Mouse (Mus musculus): ENCODE measurements around the gene Bcorl1.
"Not testable (repeated sequence)": the region's sequence is repeated elsewhere in the genome, so short reads cannot be mapped to it uniquely, and the experiment has no call there.

Gene Bcorl1

DNA sequence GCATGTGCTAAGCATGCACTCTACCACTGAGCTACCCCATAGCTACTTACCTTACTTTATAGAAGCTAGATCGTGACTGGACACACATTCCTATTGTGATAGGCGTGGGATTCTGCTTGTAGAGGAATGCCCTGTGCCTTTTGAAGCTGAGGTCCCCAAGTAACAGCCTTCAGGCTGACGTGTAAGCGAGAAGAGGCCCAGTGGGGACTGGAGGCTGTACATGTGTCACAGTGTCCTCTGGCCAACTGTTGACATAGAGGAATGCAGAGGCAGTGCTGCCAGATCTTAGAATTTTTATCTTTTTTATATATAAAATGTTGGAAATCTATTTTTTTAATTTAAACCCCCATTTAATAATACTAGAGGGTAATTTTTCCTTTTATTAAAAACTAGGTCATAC is 58.8 kb downstream of the Bcorl1 start:
- DNase-seq (ENCODE audit: low spot score) = no peak

GRCm38 (mm10) chrX:48405141-48405540 is 64.0 kb downstream of the Bcorl1 start:
- DNase-seq (ENCODE audit: low spot score) = no peak

DNA sequence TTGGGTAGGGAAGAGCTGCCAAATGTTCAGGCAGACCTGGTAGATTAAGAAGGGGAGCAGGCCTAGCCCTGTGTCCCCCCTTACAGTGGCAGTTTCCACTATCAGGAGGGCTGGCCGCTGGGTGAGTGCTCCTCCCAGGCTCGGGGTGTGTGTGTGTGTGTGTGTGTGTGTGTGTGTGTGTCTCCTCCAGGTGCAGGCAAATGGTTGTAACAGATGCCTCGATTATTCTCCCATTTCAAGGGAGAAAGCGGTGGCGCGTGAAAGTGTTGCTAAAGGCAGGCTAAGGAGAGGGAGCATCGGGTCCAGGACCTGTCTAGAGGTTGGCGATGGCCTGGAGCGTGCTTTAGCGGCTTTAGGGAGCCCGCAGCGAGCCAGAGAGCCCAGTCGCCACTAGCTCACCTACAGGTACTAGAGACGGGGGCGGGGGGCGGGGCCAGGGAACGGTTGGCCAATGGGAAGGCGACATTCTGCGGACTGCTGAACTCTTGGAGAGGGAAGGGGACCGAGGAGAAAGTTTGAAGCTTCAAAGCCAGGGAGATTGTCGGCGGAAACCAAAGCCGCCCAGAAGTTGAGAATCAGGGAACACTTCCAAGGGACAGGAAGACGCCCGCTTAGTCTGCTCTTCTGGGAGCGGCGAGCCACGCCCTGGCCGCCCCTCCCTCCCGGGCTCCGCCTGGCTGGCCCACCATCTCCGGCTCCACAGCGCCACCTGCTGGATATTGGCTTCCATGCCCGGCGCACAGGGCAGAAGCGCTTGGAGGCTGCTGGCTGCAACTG is 68.6 kb downstream of the Bcorl1 start:
- DNase-seq (ENCODE audit: low spot score) = peak; percentile 86

- DNase-seq (ENCODE audit: low spot score) = no peak
Observed at GRCm38 (mm10) chrX:48410388-48410776, 69.2 kb downstream of the Bcorl1 start.

GRCm38 (mm10) chrX:48412629-48413028 is 71.5 kb downstream of the Bcorl1 start:
- no peak for DNase-seq (ENCODE audit: low spot score)

GRCm38 (mm10) chrX:48414291-48414690 is 73.1 kb downstream of the Bcorl1 start:
- DNase-seq (ENCODE audit: low spot score) = no peak

- DNase-seq (ENCODE audit: low spot score) = no peak
Observed at GRCm38 (mm10) chrX:48418417-48418816, 77.3 kb downstream of the Bcorl1 start.

GRCm38 (mm10) chrX:48422986-48423385 is 81.8 kb downstream of the Bcorl1 start:
- DNase-seq (ENCODE audit: low spot score) = peak; percentile 84

GRCm38 (mm10) chrX:48423671-48424070 is 82.5 kb downstream of the Bcorl1 start:
- no peak for DNase-seq (ENCODE audit: low spot score)

GRCm38 (mm10) chrX:48424583-48424982 is 83.4 kb downstream of the Bcorl1 start:
- no peak for DNase-seq (ENCODE audit: low spot score)

GRCm38 (mm10) chrX:48425280-48425679 is 84.1 kb downstream of the Bcorl1 start:
- DNase-seq (ENCODE audit: low spot score) = no peak

GRCm38 (mm10) chrX:48428241-48428640 is 87.1 kb downstream of the Bcorl1 start:
- DNase-seq (ENCODE audit: low spot score) = no peak

DNA sequence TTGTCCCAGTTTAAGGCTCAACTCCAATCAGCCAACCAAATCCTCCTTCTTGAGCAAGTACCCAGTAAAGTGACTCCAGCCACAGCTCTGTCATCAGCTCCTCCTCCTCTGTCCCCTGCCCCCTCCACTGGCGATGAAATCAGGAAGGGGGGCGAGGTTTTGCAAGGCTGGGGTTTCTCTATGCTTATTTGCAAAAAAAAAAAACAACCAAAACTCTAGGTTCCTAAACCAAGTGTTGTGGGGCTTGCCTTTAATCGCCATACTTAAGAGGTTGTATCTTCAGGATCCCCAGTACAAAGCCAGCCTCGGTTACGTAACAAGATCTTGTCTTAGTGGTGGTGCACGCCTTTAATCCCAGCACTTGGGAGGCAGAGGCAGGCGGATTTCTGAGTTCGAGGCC is 87.5 kb downstream of the Bcorl1 start:
- DNase-seq (ENCODE audit: low spot score) = no peak

GRCm38 (mm10) chrX:48429100-48429499 is 87.9 kb downstream of the Bcorl1 start:
- DNase-seq (ENCODE audit: low spot score) = no peak

DNA sequence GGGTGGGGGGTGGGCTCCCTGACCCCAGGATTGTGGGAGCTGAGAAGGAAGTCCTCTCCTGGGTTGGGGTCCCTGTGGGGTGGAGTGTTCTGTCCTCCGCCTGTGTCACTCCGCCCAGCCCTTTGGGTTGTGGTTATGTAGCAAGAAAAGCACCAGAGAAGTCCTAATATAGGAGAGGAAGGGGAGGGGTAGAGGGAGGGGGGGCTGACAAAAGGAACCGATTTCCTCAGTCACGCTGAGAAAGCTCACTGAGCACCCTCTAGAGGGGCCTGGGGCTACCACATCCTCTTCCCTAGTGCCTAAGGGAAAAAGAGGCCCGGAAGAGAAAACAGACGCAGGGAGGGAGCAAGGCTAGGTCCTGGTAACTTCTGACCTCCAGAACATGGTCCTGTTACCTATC is 88.4 kb downstream of the Bcorl1 start:
- DNase-seq (ENCODE audit: low spot score) = no peak

DNA sequence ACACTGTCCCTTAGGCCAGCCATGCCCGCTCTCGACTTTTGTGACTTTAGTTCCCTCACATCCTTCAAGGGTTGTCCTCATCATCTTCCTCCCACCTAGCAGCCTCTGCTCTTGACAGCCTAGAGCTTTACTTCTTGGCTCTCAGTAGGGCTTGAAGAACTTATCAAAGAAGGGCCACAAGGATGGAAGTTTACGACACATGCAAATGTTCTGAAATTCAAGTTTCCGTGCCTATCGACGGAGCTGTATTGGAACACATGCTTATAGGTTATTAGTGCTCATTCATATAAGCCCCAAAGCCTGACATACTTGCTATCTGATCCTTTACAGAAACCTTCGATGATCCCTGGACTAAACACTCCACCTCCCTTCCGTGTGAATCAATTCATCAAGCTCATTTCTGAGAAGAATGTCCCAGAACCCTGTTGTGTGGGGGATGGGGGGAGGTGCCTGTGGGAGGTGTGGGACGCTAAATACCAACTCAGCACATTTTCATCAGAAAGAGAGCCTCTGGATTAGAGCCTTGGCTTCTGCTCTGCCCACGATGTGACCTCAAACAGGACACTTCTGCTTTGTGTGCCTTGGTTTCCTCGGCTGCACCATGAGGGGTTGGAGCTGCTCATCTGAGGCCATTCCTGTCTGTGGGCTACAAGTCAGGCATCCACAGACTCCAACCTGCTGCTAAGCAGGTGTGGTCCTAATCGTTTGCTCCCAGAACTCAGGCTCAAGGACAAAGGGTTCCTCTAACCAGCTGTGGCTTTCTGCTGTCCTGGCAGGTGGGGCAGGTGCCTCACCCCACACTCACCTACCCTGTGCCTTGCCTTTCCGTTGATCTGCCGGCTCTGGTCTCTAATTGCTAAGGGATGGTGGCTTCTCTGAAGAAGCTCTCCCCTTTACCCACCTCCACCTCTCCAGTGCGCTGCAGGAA is 91.7 kb downstream of the Bcorl1 start:
- no peak for DNase-seq (ENCODE audit: low spot score)

DNA sequence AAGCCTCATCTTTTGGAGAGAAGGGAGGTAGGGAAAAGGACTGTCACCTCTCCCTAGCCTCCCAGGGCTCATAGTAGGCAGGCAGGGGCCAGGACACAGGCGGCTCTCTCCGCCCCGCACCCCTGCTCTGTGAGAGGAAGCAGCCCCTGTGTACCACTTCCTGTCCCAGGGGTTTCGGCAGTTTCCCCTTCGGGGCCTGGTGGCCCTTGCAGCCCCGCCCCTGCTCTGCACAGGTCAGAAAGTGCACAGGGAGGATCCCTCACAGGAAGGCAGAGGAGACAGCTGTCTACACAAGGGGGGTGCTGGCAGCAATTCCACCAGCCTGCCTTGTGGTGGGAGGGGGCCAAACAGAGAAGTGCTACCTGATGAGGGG is 92.4 kb downstream of the Bcorl1 start:
- no peak for DNase-seq (ENCODE audit: low spot score)

DNA sequence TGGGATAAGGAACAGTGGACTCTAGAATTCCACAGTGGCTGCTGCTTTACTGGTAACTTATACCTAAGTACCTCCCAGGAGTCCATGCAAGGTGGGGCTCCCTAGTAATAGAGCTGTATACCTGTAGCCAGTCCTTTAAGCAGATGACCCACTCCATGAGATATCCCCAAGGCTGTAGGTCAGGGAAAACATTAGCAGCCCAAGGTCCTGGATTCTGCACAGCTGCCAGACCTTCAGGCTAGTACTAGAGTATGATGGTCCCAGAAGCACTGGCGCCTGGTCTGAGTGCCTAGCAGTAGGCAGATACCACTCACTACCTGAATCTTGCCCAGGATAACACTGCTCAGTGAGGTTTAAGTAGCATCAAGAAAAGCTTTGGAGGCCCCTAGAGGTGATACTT is 93.1 kb downstream of the Bcorl1 start:
- no peak for DNase-seq (ENCODE audit: low spot score)

DNA sequence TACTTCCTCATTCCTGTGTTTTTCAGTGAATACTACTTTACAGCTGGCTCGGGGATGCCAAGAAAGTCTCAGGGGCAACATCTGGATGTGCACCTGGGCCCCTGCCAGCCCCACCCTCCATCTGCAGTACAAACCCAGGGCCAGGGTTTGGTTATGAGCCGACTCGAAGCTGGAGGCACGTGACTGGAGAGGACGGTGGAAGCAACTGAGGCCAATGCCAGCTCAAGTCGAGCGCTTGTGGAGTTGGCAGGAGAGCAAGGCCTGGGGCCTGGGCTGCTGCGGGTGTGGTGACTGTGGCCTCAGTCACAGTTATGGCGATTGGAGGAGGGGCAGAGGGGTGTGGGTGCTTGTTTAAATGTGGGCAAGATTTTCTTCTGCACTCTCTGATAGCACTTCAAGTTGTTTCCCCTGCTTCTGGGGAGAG is 94.3 kb downstream of the Bcorl1 start:
- DNase-seq (ENCODE audit: low spot score) = no peak

- not testable (repeated sequence) for DNase-seq (ENCODE audit: low spot score)
Observed at GRCm38 (mm10) chrX:48436082-48436481, 94.9 kb downstream of the Bcorl1 start.

DNA sequence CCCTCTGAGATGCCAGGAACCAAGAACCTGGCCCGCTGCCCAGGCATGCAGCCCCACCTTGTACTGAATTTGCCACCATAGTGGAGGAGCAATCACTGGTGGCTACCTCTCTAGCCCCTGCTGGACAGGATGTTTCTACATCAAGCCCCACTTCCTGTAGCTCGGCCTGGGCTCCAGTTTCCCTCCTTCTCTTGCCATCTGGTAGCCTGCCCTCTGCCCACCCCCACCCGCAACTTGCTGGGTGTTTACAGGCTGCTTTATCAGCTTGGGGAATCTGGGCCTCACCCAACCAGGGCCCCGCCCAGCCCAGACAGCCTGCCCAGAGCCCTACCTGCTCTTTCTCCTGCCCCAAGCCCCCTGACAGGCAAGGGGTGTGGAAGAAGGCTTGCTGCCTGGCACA is 97.9 kb downstream of the Bcorl1 start:
- no peak for DNase-seq (ENCODE audit: low spot score)

GRCm38 (mm10) chrX:48441548-48441947 is 100.4 kb downstream of the Bcorl1 start:
- no peak for DNase-seq (ENCODE audit: low spot score)

DNA sequence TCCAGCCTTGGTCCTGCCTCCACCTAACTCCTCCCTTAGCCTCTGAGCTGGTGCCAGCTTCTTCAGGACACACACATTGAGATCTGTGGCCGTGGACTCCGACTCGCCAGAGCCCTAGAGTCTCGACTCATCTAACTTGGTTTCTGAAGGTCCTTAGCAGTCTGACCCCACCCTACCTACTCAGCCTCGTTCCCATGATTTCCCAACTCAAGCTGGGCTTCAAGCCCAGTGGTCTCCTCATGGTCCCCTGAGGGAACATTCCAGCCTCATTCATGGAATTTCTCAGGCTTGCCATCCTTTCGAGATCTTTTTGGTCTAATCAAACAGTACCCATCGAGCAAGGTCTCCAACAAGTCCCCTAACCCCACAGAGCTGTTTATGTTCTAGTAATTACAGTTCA is 100.8 kb downstream of the Bcorl1 start:
- no peak for DNase-seq (ENCODE audit: low spot score)
